Mouse (Mus musculus) spleen, postnatal 10 days (tissue): ENCODE measurements around the gene Atg2a.
"Not testable (repeated sequence)": the region's sequence is repeated elsewhere in the genome, so short reads cannot be mapped to it uniquely, and the experiment has no call there.

ENCODE experiments used
- DNase-seq, 2 experiments: peaks; one replicate each; pipeline ENCODE4 v3.0.0; 2021 to 2022; ENCODE audit warnings: low spot score in 2 of 2

Atg2a gene

GRCm38 (mm10) chr19:6296551-6297210, 55.2 kb downstream of the Atg2a start:
- no peak for DNase-seq

GRCm38 (mm10) chr19:6297641-6298040, 56.2 kb downstream of the Atg2a start:
- peak in 1 of 2 experiments; percentile 55 for DNase-seq

GRCm38 (mm10) chr19:6299003-6299402, 57.5 kb downstream of the Atg2a start:
- DNase-seq: no peak

- DNase-seq: no peak
Observed at GRCm38 (mm10) chr19:6299450-6300267, 58.2 kb downstream of the Atg2a start.

- peak in 1 of 2 experiments; percentile 76 for DNase-seq
Observed at GRCm38 (mm10) chr19:6300402-6300841, 59.0 kb downstream of the Atg2a start.

- DNase-seq: no peak
Observed at GRCm38 (mm10) chr19:6302114-6302513, 60.6 kb downstream of the Atg2a start.

- no peak for DNase-seq
Observed at GRCm38 (mm10) chr19:6302522-6302921, 61.1 kb downstream of the Atg2a start.

- DNase-seq: no peak
Observed at GRCm38 (mm10) chr19:6303831-6304230, 62.4 kb downstream of the Atg2a start.

GRCm38 (mm10) chr19:6304787-6305516, 63.5 kb downstream of the Atg2a start:
- DNase-seq: peak; percentile 90 to 95

GRCm38 (mm10) chr19:6305517-6306115, 64.1 kb downstream of the Atg2a start:
- DNase-seq: no peak

- DNase-seq: peak; percentile 84 to 90
Observed at GRCm38 (mm10) chr19:6306137-6306551, 64.7 kb downstream of the Atg2a start, which contains the start of gene Cdc42bpg. Gene Cdc42bpg, plus strand, starts transcription at chr19:6306456.

- peak; percentile 77 to 93 for DNase-seq
Observed at GRCm38 (mm10) chr19:6306586-6306985, 65.1 kb downstream of the Atg2a start.

- DNase-seq: no peak
Observed at GRCm38 (mm10) chr19:6307733-6308531, 66.5 kb downstream of the Atg2a start.

GRCm38 (mm10) chr19:6310181-6310580, 68.7 kb downstream of the Atg2a start:
- no peak for DNase-seq

GRCm38 (mm10) chr19:6311783-6312182, 70.3 kb downstream of the Atg2a start:
- DNase-seq: not testable (repeated sequence)
